Mouse (Mus musculus): ENCODE measurements around the gene Ranbp1. TPM values are rescaled to one million over a fixed set of nuclear protein-coding genes. Genes with fewer than 3 reads are reported as not detected.

Gene Ranbp1
- total RNA-seq (2023): 102 to 113 TPM (median 106 TPM) in 4 replicates

DNA sequence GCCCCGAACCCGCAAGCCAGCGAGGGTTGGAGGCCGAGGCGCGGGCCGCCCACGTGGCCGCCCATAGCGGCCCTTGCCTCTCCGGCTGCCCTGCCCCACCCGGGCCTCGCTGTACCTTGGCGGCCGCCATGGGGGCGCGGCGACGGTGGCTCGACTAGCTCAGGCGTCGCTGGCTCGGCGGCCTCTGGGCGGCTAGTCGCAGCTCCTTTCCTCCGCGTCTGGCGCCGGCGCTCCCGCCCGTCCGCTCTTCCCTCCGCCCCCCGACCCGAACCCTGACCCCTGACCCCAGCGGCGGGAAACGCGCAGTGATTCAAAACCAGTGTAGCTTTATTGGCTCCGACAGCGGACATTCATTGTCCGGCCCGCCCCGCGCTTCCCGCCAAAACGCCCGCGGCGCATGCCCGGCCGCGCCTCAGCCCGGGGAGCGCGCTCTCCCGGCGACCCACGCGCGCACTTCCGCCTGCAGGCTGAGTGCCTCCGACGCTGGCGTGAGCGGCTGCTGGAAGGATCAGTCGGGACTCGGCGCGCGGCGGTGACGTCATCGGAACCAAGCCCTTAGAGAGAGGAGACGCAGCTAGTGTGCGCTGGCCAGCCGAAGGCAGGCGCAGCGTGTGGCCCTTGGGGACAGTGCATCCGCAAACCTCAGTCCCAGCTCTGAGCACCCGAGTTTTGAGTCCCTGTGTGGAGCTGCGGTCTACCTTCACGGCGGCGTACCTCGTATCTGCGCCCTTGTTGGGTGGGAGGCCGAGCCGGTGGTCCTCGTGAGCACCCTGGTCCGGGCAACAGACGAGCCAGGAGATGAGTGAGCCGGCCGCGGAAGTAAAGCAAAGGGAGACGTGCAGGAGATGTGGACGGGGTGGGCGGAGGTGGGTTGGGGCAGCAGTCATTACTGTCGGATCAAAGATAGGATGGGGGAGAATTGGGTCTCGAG is at the start of gene Ranbp1, which contains the start of gene Trmt2a:
TSS of gene Ranbp1 (minus strand) at position 300 of the 931 bp plus-strand sequence.
TSS of gene Trmt2a (plus strand) at position 247 of the 931 bp plus-strand sequence.

GRCm38 (mm10) chr16:18289067-18289588 is 40.6 kb upstream of the Ranbp1 start, which contains the start of gene Dgcr8:
Gene Dgcr8 (minus strand): TSS chr16:18289246.

DNA sequence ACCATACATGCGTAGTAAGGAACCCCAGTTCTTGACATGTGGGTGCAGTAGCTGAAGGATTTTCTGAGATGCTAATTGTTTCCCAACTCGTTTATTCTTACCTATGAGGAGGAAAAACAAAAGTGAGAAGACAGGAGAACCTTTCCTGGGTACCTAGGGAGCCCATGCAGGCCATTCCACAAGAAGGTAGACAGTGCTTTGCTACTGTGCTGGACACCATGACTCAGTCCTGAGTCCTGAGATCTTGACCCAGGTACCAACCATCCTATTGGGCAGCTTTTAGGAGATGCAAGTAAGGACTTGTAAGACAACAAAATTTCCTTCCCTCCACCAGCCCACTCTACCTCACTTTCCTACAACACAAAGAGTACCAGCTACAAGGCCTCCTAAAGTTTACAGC is 9.7 kb upstream of the Ranbp1 start, which contains the start of gene Gm49776:
TSS of gene Gm49776 (minus strand) at position 101 of the 400 bp plus-strand sequence.

DNA sequence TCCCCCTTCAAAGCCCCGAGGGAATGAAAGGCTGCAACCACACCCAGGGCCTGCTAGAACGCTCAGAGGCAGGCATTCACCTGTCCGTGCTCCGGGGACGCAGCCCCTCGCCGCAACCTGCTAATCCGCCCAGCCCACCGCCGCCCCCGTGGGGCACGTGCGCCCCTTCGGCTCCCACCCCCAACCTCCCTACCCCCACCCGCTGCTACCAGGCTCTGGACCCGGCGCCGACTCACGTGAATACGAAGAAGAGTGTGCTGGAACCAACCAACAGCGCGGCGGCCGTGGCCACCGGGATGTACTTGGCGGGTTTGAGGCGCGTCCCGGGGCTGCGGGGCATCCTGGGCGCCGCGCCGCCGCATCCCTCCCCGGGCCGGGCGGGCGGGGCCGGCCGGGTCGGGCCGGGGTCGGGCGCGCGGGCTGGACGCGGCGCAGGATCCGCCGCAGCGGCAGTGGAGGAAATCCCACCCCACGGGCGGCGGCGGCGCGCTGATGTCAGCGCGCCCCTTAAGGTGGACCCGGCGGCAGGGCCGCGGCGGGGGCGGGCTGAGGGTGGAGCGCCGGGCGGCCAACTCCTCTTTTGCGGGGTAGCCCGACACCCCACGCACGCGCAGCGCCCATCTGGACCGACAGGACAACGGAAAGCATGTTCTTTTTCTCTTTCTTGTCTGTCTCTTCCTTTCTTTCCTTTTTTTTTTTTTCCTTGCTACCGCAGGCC is 13.7 kb downstream of the Ranbp1 start, which contains the start of gene Zdhhc8:
TSS of gene Zdhhc8 (minus strand) at position 466 of the 718 bp plus-strand sequence.

DNA sequence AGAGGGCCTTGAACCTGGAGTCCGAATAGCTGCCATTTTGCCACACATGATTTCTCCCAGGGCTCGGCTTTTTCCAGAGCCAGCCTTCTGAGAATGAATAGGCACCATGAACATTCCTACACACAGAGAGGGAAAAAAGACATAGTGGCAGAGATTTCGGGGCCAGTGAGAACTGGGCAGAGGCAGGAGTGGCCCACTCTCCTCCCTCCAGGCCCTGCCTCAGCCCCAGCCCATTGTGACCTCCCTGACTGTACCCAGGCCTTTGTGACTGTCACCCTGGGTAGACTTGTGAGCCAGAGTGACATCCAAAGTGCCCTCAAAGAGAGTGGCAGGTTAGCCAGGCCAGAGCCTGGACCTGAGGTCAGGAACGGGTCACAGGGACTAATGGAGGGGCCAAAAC is 31.0 kb downstream of the Ranbp1 start, which contains the start of gene Ccdc188:
TSS of gene Ccdc188 (plus strand) at position 301 of the 400 bp plus-strand sequence.

Other genes starting within 250 kb of the Ranbp1 start
- 19.8 to 24.5 TPM (median 22.1 TPM) in 4 replicates for gene Dgcr6, start 195.9 kb downstream of the Ranbp1 start, total RNA-seq (2023)
- 8.8 to 15.6 TPM (median 12.1 TPM) in 4 replicates for gene Prodh, start 158.5 kb downstream of the Ranbp1 start, total RNA-seq (2023)
- not detected in 4 replicates for gene Rtn4r, start 121.1 kb downstream of the Ranbp1 start, total RNA-seq (2023)
- not detected in 4 replicates for gene Ccdc188, start 30.9 kb downstream of the Ranbp1 start, total RNA-seq (2023)
- 21.8 to 27.4 TPM (median 26.0 TPM) in 4 replicates for gene Zdhhc8, start 13.6 kb downstream of the Ranbp1 start, total RNA-seq (2023)
- gene Trmt2a, start 53 bp downstream of the Ranbp1 start, total RNA-seq (2023): 142 to 160 TPM (median 149 TPM) in 4 replicates
- gene Gm49776, start 9.6 kb upstream of the Ranbp1 start, total RNA-seq (2023): not detected in 4 replicates
- 35.2 to 42.1 TPM (median 37.9 TPM) in 4 replicates for gene Dgcr8, start 40.5 kb upstream of the Ranbp1 start, total RNA-seq (2023)
- 27.1 to 37.4 TPM (median 31.0 TPM) in 4 replicates for gene Tango2, start 99.4 kb upstream of the Ranbp1 start, total RNA-seq (2023)
- gene Arvcf, start 99.5 kb upstream of the Ranbp1 start, total RNA-seq (2023): 4.4 to 7.0 TPM (median 6.1 TPM) in 4 replicates
- gene Txnrd2, start 177.7 kb upstream of the Ranbp1 start, total RNA-seq (2023): 16.0 to 20.5 TPM (median 20.2 TPM) in 4 replicates
- gene Comt, start 178.1 kb upstream of the Ranbp1 start, total RNA-seq (2023): 14.3 to 15.3 TPM (median 15.2 TPM) in 4 replicates
- gene Gnb1l, start 250.0 kb upstream of the Ranbp1 start, total RNA-seq (2023): 2.6 to 7.9 TPM (median 6.1 TPM) in 4 replicates

Measured in B cell, adult 62 days (primary cell).